8 mouse cellular contexts compared by ENCODE assay signal in the genomic region with DNA sequence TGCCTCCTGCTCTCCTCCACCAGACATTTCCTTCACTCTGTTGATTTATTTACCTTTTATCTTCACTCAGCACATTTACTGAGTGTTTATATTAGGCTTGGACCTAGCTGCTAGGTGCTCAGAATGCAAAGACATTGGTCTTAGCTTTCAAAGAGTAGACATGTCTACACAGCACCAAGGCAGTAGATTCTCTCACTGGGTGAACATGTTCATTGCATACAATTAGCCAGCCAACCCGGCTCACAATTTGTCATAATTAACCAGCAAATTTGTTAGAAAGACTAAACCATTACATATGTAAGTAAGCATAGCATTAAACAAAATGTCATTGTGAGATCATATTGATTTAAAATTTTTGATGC.
DNase-seq lines count a peak whose midpoint lies in the region; ATAC-seq and TF ChIP-seq lines count a peak whose summit lies in the region.

No protein-coding gene starts in this region.

- no peak overlapping the region; the same call in 1 of the 2 replicates for H3K27ac ChIP-seq in liver, embryonic 11.5 days (ENCODE audit: low read depth, low read length)
- no peak overlapping the region for H3K27ac ChIP-seq in liver, postnatal 0 days (ENCODE audit: low read depth)
- H3K27ac ChIP-seq in forebrain, embryonic 11.5 days (ENCODE audit: low read depth, low read length): no peak overlapping the region
- no peak overlapping the region for H3K27ac ChIP-seq in intestine, embryonic 16.5 days (ENCODE audit: low read length)
- no peak overlapping the region for H3K27ac ChIP-seq in neural tube, embryonic 12.5 days

- H3K9me3 ChIP-seq in liver, embryonic 11.5 days (ENCODE audit: control insufficient read depth, low read length): no peaks in the 10 kb centered on the region
- H3K9me3 ChIP-seq in liver, postnatal 0 days (ENCODE audit: low read length): no peaks in the 10 kb centered on the region
- no peaks in the 10 kb centered on the region for H3K9me3 ChIP-seq in forebrain, embryonic 11.5 days (ENCODE audit: control insufficient read depth, low read length)
- H3K9me3 ChIP-seq in intestine, embryonic 16.5 days (ENCODE audit: control insufficient read depth, low read length): no peaks in the 10 kb centered on the region
- no peaks in the 10 kb centered on the region for H3K9me3 ChIP-seq in neural tube, embryonic 12.5 days

- TF ChIP-seq EP300 in liver, postnatal 0 days (IDR thresholded peaks at IDR 0.05; ENCODE audit: low read depth): no peak

- 59% methylated on average over 1 of the region's 1 CpGs for WGBS in liver, embryonic 11.5 days
- WGBS in liver, postnatal 0 days (ENCODE audit: insufficient replicate concordance): 24% methylated on average over 1 of the region's 1 CpGs
- 63% methylated on average over 1 of the region's 1 CpGs for WGBS in forebrain, embryonic 11.5 days
- WGBS in intestine, embryonic 16.5 days: 27% methylated on average over 1 of the region's 1 CpGs
- 45% methylated on average over 1 of the region's 1 CpGs for WGBS in neural tube, embryonic 12.5 days

- no peak for TF ChIP-seq CTCF in liver, postnatal 0 days (IDR thresholded peaks at IDR 0.05; ENCODE audit: low read depth)

- ATAC-seq in liver, embryonic 11.5 days (replicated peaks; ENCODE audit: low FRiP score): no peak
- no peak for ATAC-seq in liver, postnatal 0 days
- peak; percentile 24; the same call in 1 of the 2 replicates for ATAC-seq in forebrain, embryonic 11.5 days (replicated peaks; ENCODE audit: low FRiP score)
- ATAC-seq in intestine, embryonic 16.5 days: no peak; the same call in 1 of the 2 replicates
- ATAC-seq in neural tube, embryonic 12.5 days (ENCODE audit: low FRiP score, low read depth): no peak
- ATAC-seq in megakaryocyte-erythroid progenitor cell, adult 5-6 weeks (replicated peaks; ENCODE audit: low FRiP score, low TSS enrichment, poor library complexity, severe bottlenecking): no peak

- H3K4me2 ChIP-seq in liver, embryonic 11.5 days: peak overlapping the region; percentile 40; the same call in 1 of the 2 replicates
- no peak overlapping the region for H3K4me2 ChIP-seq in liver, postnatal 0 days (ENCODE audit: low read depth, low read length)
- no peak overlapping the region for H3K4me2 ChIP-seq in forebrain, embryonic 11.5 days (ENCODE audit: low read depth, low read length, severe bottlenecking)
- 0 out of 2 replicates have a peak overlapping the region, but pooled peaks have one; percentile 26 for H3K4me2 ChIP-seq in intestine, embryonic 16.5 days (ENCODE audit: low read depth, low read length)
- peak overlapping the region; percentile 51 for H3K4me2 ChIP-seq in neural tube, embryonic 12.5 days (replicated peaks)

- H3K4me1 ChIP-seq in liver, embryonic 11.5 days (replicated peaks; ENCODE audit: control insufficient read depth, insufficient read depth, low read length): peaks cover 8% of the 10 kb centered on the region
- H3K4me1 ChIP-seq in liver, postnatal 0 days (ENCODE audit: insufficient read depth): 0 out of 2 replicates have a peak, but pooled peaks cover 3% of the 10 kb centered on the region
- peaks cover 4% of the 10 kb centered on the region for H3K4me1 ChIP-seq in forebrain, embryonic 11.5 days (replicated peaks; ENCODE audit: control insufficient read depth, insufficient read depth, low read length)
- H3K4me1 ChIP-seq in intestine, embryonic 16.5 days (ENCODE audit: control insufficient read depth, insufficient read depth, low read length): peaks cover 8% of the 10 kb centered on the region; the same call in 1 of the 2 replicates
- H3K4me1 ChIP-seq in neural tube, embryonic 12.5 days: peaks cover 11% of the 10 kb centered on the region

- no peak overlapping the region for H3K9ac ChIP-seq in liver, embryonic 11.5 days (ENCODE audit: low read depth, low read length)
- no peak overlapping the region for H3K9ac ChIP-seq in liver, postnatal 0 days (replicated peaks)
- H3K9ac ChIP-seq in forebrain, embryonic 11.5 days (ENCODE audit: low read length): peak overlapping the region; percentile 37
- 0 out of 2 replicates have a peak overlapping the region, but pooled peaks have one; percentile 25 for H3K9ac ChIP-seq in intestine, embryonic 16.5 days (ENCODE audit: low read depth, low read length)
- H3K9ac ChIP-seq in neural tube, embryonic 12.5 days: 0 out of 2 replicates have a peak overlapping the region, but pooled peaks have one; percentile 13

- intact Hi-C loops in left cerebral cortex, postnatal 25 days (cut with DNase I): no loop called here

- H3K36me3 ChIP-seq in liver, embryonic 11.5 days (ENCODE audit: control insufficient read depth, insufficient read depth, low read length): no peaks in the 10 kb centered on the region
- no peaks in the 10 kb centered on the region for H3K36me3 ChIP-seq in liver, postnatal 0 days (replicated peaks; ENCODE audit: insufficient read depth, low read length)
- no peaks in the 10 kb centered on the region for H3K36me3 ChIP-seq in forebrain, embryonic 11.5 days (ENCODE audit: control insufficient read depth, insufficient read depth, low read length)
- no peaks in the 10 kb centered on the region for H3K36me3 ChIP-seq in intestine, embryonic 16.5 days (ENCODE audit: control insufficient read depth, insufficient read depth, low read length)
- H3K36me3 ChIP-seq in neural tube, embryonic 12.5 days: no peaks in the 10 kb centered on the region

- DNase-seq in liver, embryonic 11.5 days (ENCODE audit: low spot score): no peak
- no peak for DNase-seq in liver, postnatal 0 days
- DNase-seq in forebrain, embryonic 11.5 days (ENCODE audit: low spot score): no peak
- no peak for DNase-seq in spleen, postnatal 14 days (ENCODE audit: low spot score in 2 of 2)
- no peak for DNase-seq in left cerebral cortex, postnatal 25 days (ENCODE audit: low spot score in 2 of 2)

- H3K4me3 ChIP-seq in liver, embryonic 11.5 days (ENCODE audit: low read depth, low read length): no peak overlapping the region
- H3K4me3 ChIP-seq in liver, postnatal 0 days (ENCODE audit: low read depth, low read length): no peak overlapping the region
- no peak overlapping the region for H3K4me3 ChIP-seq in forebrain, embryonic 11.5 days (ENCODE audit: low read depth, low read length)
- no peak overlapping the region for H3K4me3 ChIP-seq in intestine, embryonic 16.5 days (ENCODE audit: low read length)
- no peak overlapping the region for H3K4me3 ChIP-seq in neural tube, embryonic 12.5 days

- no peaks in the 10 kb centered on the region for H3K27me3 ChIP-seq in liver, embryonic 11.5 days (replicated peaks; ENCODE audit: control insufficient read depth, insufficient read depth, low read length)
- no peaks in the 10 kb centered on the region for H3K27me3 ChIP-seq in liver, postnatal 0 days (ENCODE audit: insufficient read depth, low read length)
- H3K27me3 ChIP-seq in forebrain, embryonic 11.5 days (ENCODE audit: control insufficient read depth, insufficient read depth, low read length): no peaks in the 10 kb centered on the region
- H3K27me3 ChIP-seq in intestine, embryonic 16.5 days (replicated peaks; ENCODE audit: control insufficient read depth, insufficient read depth, low read length): no peaks in the 10 kb centered on the region
- no peaks in the 10 kb centered on the region for H3K27me3 ChIP-seq in neural tube, embryonic 12.5 days (replicated peaks)

Comparison
In these comparisons a context has a peak if more than half of its experiments do, and no peak if none do; other contexts are left out.
1. H3K4me2 ChIP-seq: peak in liver, embryonic 11.5 days (single experiment), intestine, embryonic 16.5 days (single experiment) and neural tube, embryonic 12.5 days (single experiment); none in liver, postnatal 0 days (single experiment) and forebrain, embryonic 11.5 days (single experiment).
2. H3K9ac ChIP-seq: peak in forebrain, embryonic 11.5 days (single experiment), intestine, embryonic 16.5 days (single experiment) and neural tube, embryonic 12.5 days (single experiment); none in liver, embryonic 11.5 days (single experiment) and liver, postnatal 0 days (single experiment).